Comparison of ENCODE assay signal across 16 mouse cellular contexts in genomic region chr15:79818325-79818724, GRCm38 (mm10). TPM values are rescaled to one million over a fixed set of nuclear protein-coding genes. Genes with fewer than 3 reads are reported as not detected.
A peak's percentile ranks its signal among the peaks of the same experiment; 100 is the strongest.
DNase-seq lines count a peak whose midpoint lies in the region; ATAC-seq and TF ChIP-seq lines count a peak whose summit lies in the region.
"Had no signal": no experiment of that assay in that cellular context is flagged by ENCODE, and none has a peak within 500 bp of the region (broad histone marks: within the 10 kb centered on the region; RNA-seq: fewer than 3 reads in every experiment).

No protein-coding gene starts in this region.

- in situ Hi-C loops in ES-E14 (cut with MboI; ENCODE audit: low sequenced_read_pairs in 2 of 2, unreplicated experiment in 2 of 2): no loop called here

- no peak overlapping the region for H3K9ac ChIP-seq in intestine, postnatal 0 days (ENCODE audit: low read depth, low read length)
- no peak overlapping the region for H3K9ac ChIP-seq in intestine, embryonic 15.5 days
- H3K9ac ChIP-seq in midbrain, postnatal 0 days (replicated peaks; ENCODE audit: low read length, poor library complexity, severe bottlenecking): no peak overlapping the region
- H3K9ac ChIP-seq in midbrain, embryonic 15.5 days: no peak overlapping the region
- H3K9ac ChIP-seq in ES-E14 (ENCODE audit: insufficient read depth, low read depth, low read length, poor library complexity, severe bottlenecking): no peak overlapping the region
- H3K9ac ChIP-seq: embryonic facial prominence, embryonic 13.5 days; forebrain, embryonic 15.5 days; heart, embryonic 15.5 days; hindbrain, embryonic 12.5 days; kidney, embryonic 15.5 days; limb, embryonic 12.5 days had no signal

- no peak for DNase-seq in midbrain, postnatal 0 days (ENCODE audit: low spot score)
- DNase-seq in ES-E14 (ENCODE audit: low read depth, low spot score): peak; percentile 50
- DNase-seq in splenic B cell, adult 2 months (ENCODE audit: low read depth, low spot score): peak; percentile 30
- no peak for DNase-seq in gastrocnemius, postnatal 36 days
- DNase-seq: adrenal gland, postnatal 14 days; gastrocnemius, postnatal 14 days; thymus, adult 18-20 months had no signal

- no peaks in the 10 kb centered on the region for H3K27me3 ChIP-seq in intestine, postnatal 0 days (replicated peaks; ENCODE audit: control insufficient read depth, insufficient read depth, low read length)
- H3K27me3 ChIP-seq in intestine, embryonic 15.5 days (replicated peaks): no peaks in the 10 kb centered on the region
- no peaks in the 10 kb centered on the region for H3K27me3 ChIP-seq in midbrain, postnatal 0 days (ENCODE audit: insufficient read depth, low read length)
- no peaks in the 10 kb centered on the region for H3K27me3 ChIP-seq in midbrain, embryonic 15.5 days (replicated peaks)
- H3K27me3 ChIP-seq in splenic B cell, adult 2 months (ENCODE audit: control insufficient read depth, insufficient read depth, low read length, poor library complexity, severe bottlenecking): no peaks in the 10 kb centered on the region
- H3K27me3 ChIP-seq: embryonic facial prominence, embryonic 13.5 days; forebrain, embryonic 15.5 days; hindbrain, embryonic 12.5 days; kidney, embryonic 15.5 days had no signal

- TF ChIP-seq CTCF in intestine, postnatal 0 days (IDR thresholded peaks at IDR 0.05; ENCODE audit: low read depth): peak; percentile 42
- peak; percentile 43 for TF ChIP-seq CTCF in midbrain, postnatal 0 days (IDR thresholded peaks at IDR 0.05)

- no peaks in the 10 kb centered on the region for H3K36me3 ChIP-seq in intestine, postnatal 0 days (ENCODE audit: control insufficient read depth, insufficient read depth)
- no peaks in the 10 kb centered on the region for H3K36me3 ChIP-seq in intestine, embryonic 15.5 days
- H3K36me3 ChIP-seq in midbrain, postnatal 0 days (ENCODE audit: insufficient read depth, low read length): peaks cover 8% of the 10 kb centered on the region
- peaks cover 4% of the 10 kb centered on the region; the same call in 1 of the 2 replicates for H3K36me3 ChIP-seq in midbrain, embryonic 15.5 days (replicated peaks)
- H3K36me3 ChIP-seq in ES-E14 (ENCODE audit: control insufficient read depth, insufficient read depth, low read length, poor library complexity, severe bottlenecking): peaks cover 13% of the 10 kb centered on the region; the same call in 1 of the 2 replicates
- no peaks in the 10 kb centered on the region for H3K36me3 ChIP-seq in splenic B cell, adult 2 months (ENCODE audit: control insufficient read depth, insufficient read depth, low read length, poor library complexity, severe bottlenecking)
- H3K36me3 ChIP-seq: forebrain, embryonic 15.5 days; heart, embryonic 15.5 days had no signal

- intact Hi-C loops in gastrocnemius, postnatal 36 days (cut with DNase I): no loop called here

- H3K9me3 ChIP-seq in intestine, postnatal 0 days (ENCODE audit: control insufficient read depth): no peaks in the 10 kb centered on the region
- no peaks in the 10 kb centered on the region for H3K9me3 ChIP-seq in intestine, embryonic 15.5 days
- H3K9me3 ChIP-seq in midbrain, postnatal 0 days (ENCODE audit: low read length): no peaks in the 10 kb centered on the region
- no peaks in the 10 kb centered on the region for H3K9me3 ChIP-seq in midbrain, embryonic 15.5 days
- H3K9me3 ChIP-seq in ES-E14 (ENCODE audit: control insufficient read depth, insufficient read depth, low read depth, low read length): no peaks in the 10 kb centered on the region
- H3K9me3 ChIP-seq: embryonic facial prominence, embryonic 13.5 days; forebrain, embryonic 15.5 days; heart, embryonic 15.5 days; hindbrain, embryonic 12.5 days; kidney, embryonic 15.5 days had no signal

- ATAC-seq in intestine, postnatal 0 days: no peak
- ATAC-seq in intestine, embryonic 15.5 days: no peak
- ATAC-seq in midbrain, postnatal 0 days (ENCODE audit: low FRiP score): no peak
- ATAC-seq in midbrain, embryonic 15.5 days (replicated peaks): no peak
- ATAC-seq: forebrain, embryonic 15.5 days had no signal

- H3K4me3 ChIP-seq in intestine, postnatal 0 days (ENCODE audit: low read depth, low read length): no peak overlapping the region
- no peak overlapping the region for H3K4me3 ChIP-seq in intestine, embryonic 15.5 days (replicated peaks)
- H3K4me3 ChIP-seq in midbrain, postnatal 0 days (ENCODE audit: low read depth, low read length): no peak overlapping the region
- H3K4me3 ChIP-seq in midbrain, embryonic 15.5 days: no peak overlapping the region
- no peak overlapping the region for H3K4me3 ChIP-seq in ES-E14 (ENCODE audit: insufficient read depth in 1 of 2, low read depth in 1 of 2, low read length in 2 of 2, poor library complexity in 1 of 2, severe bottlenecking in 1 of 2)
- H3K4me3 ChIP-seq: embryonic facial prominence, embryonic 13.5 days; forebrain, embryonic 15.5 days; heart, embryonic 15.5 days; hindbrain, embryonic 12.5 days; kidney, embryonic 15.5 days; limb, embryonic 12.5 days had no signal

- WGBS in intestine, postnatal 0 days: 86% methylated on average over 4 of the region's 4 CpGs
- 82% methylated on average over 4 of the region's 4 CpGs for WGBS in intestine, embryonic 15.5 days
- 91% methylated on average over 4 of the region's 4 CpGs for WGBS in midbrain, postnatal 0 days
- WGBS in midbrain, embryonic 15.5 days: 89% methylated on average over 4 of the region's 4 CpGs

- H3K4me1 ChIP-seq in intestine, postnatal 0 days (replicated peaks; ENCODE audit: control insufficient read depth, insufficient read depth, low read length): no peaks in the 10 kb centered on the region
- H3K4me1 ChIP-seq in intestine, embryonic 15.5 days (replicated peaks): 0 out of 2 replicates have a peak, but pooled peaks cover under 1% of the 10 kb centered on the region
- no peaks in the 10 kb centered on the region for H3K4me1 ChIP-seq in midbrain, postnatal 0 days (ENCODE audit: insufficient read depth, low read length)
- 0 out of 2 replicates have a peak, but pooled peaks cover 3% of the 10 kb centered on the region for H3K4me1 ChIP-seq in midbrain, embryonic 15.5 days
- no peaks in the 10 kb centered on the region; a peak in 1 of 4 replicates for H3K4me1 ChIP-seq in ES-E14 (ENCODE audit: control insufficient read depth in 2 of 2, insufficient read depth in 2 of 2, low read length in 2 of 2, poor library complexity in 1 of 2)

- no peak overlapping the region for H3K27ac ChIP-seq in intestine, postnatal 0 days (ENCODE audit: low read depth, low read length)
- no peak overlapping the region for H3K27ac ChIP-seq in intestine, embryonic 15.5 days
- H3K27ac ChIP-seq in midbrain, postnatal 0 days (ENCODE audit: low read depth, low read length): no peak overlapping the region
- no peak overlapping the region for H3K27ac ChIP-seq in midbrain, embryonic 15.5 days
- H3K27ac ChIP-seq in ES-E14 (ENCODE audit: insufficient read depth, low read depth, low read length, poor library complexity, severe bottlenecking): no peak overlapping the region
- H3K27ac ChIP-seq: embryonic facial prominence, embryonic 13.5 days; forebrain, embryonic 15.5 days; heart, embryonic 15.5 days; hindbrain, embryonic 12.5 days; kidney, embryonic 15.5 days; limb, embryonic 12.5 days had no signal

- no peak overlapping the region for H3K4me2 ChIP-seq in intestine, postnatal 0 days (replicated peaks; ENCODE audit: low read depth)
- no peak overlapping the region for H3K4me2 ChIP-seq in intestine, embryonic 15.5 days (replicated peaks)
- no peak overlapping the region for H3K4me2 ChIP-seq in midbrain, postnatal 0 days (ENCODE audit: low read depth, low read length, poor library complexity, severe bottlenecking)
- no peak overlapping the region for H3K4me2 ChIP-seq in midbrain, embryonic 15.5 days
- H3K4me2 ChIP-seq: embryonic facial prominence, embryonic 13.5 days; forebrain, embryonic 15.5 days; heart, embryonic 15.5 days; hindbrain, embryonic 12.5 days; kidney, embryonic 15.5 days; limb, embryonic 12.5 days had no signal

RNA-seq across cellular contexts. Expression of gene Nptxr, which starts 13.8 kb away (rescaled TPM):
- 1.2 and 1.6 TPM in 2 replicates for polyA plus RNA-seq in intestine, postnatal 0 days (2015; fragmentation: Nextera tagmentation; extraction: Ambion mirVana)
- 2.8 and 3.3 TPM in 2 replicates for polyA plus RNA-seq in intestine, embryonic 15.5 days (2015; fragmentation: Nextera tagmentation; extraction: Ambion mirVana)
- 254 and 288 TPM in 2 replicates for total RNA-seq in midbrain, postnatal 0 days (2014; rRNA removed)
- polyA plus RNA-seq in midbrain, postnatal 0 days (2015; fragmentation: Nextera tagmentation; extraction: Ambion mirVana): 84.2 and 97.8 TPM in 2 replicates
- 52.0 and 54.8 TPM in 2 replicates for polyA plus RNA-seq in midbrain, embryonic 15.5 days (2015; fragmentation: Nextera tagmentation; extraction: Ambion mirVana)
- 7.9 and 10.3 TPM in 2 replicates for total RNA-seq in ES-E14 (2012; rRNA removed)
- total RNA-seq in gastrocnemius, postnatal 36 days (2021): under 1 TPM; 0.66 to 0.72 TPM

RNA-seq across cellular contexts. Expression of gene Npcd, which starts 15.7 kb away (rescaled TPM):
- polyA plus RNA-seq in intestine, postnatal 0 days (2015; fragmentation: Nextera tagmentation; extraction: Ambion mirVana): 0.61 TPM in 1 of 2 replicates, not detected in the other
- 0.23 and 0.27 TPM in 2 replicates for polyA plus RNA-seq in intestine, embryonic 15.5 days (2015; fragmentation: Nextera tagmentation; extraction: Ambion mirVana)
- 8.2 and 12.1 TPM in 2 replicates for total RNA-seq in midbrain, postnatal 0 days (2014; rRNA removed)
- 3.2 and 4.6 TPM in 2 replicates for polyA plus RNA-seq in midbrain, postnatal 0 days (2015; fragmentation: Nextera tagmentation; extraction: Ambion mirVana)
- polyA plus RNA-seq in midbrain, embryonic 15.5 days (2015; fragmentation: Nextera tagmentation; extraction: Ambion mirVana): 0.42 and 0.98 TPM in 2 replicates
- 3.4 and 9.3 TPM in 2 replicates for total RNA-seq in ES-E14 (2012; rRNA removed)
- total RNA-seq in gastrocnemius, postnatal 36 days (2021): under 1 TPM in 1 of 2 experiments, not detected in 1; 0.26 TPM
- polyA plus RNA-seq: heart, embryonic 15.5 days; kidney, embryonic 15.5 days; limb, embryonic 12.5 days had no signal

RNA-seq across cellular contexts. Expression of gene Cbx6, which starts 16.2 kb away (rescaled TPM):
- polyA plus RNA-seq in intestine, postnatal 0 days (2015; fragmentation: Nextera tagmentation; extraction: Ambion mirVana): 13.8 and 15.7 TPM in 2 replicates
- polyA plus RNA-seq in intestine, embryonic 15.5 days (2015; fragmentation: Nextera tagmentation; extraction: Ambion mirVana): 39.1 and 39.7 TPM in 2 replicates
- 109 and 118 TPM in 2 replicates for total RNA-seq in midbrain, postnatal 0 days (2014; rRNA removed)
- 65.0 and 70.6 TPM in 2 replicates for polyA plus RNA-seq in midbrain, postnatal 0 days (2015; fragmentation: Nextera tagmentation; extraction: Ambion mirVana)
- 70.6 and 75.7 TPM in 2 replicates for polyA plus RNA-seq in midbrain, embryonic 15.5 days (2015; fragmentation: Nextera tagmentation; extraction: Ambion mirVana)
- 28.2 and 30.1 TPM in 2 replicates for total RNA-seq in ES-E14 (2012; rRNA removed)
- total RNA-seq in gastrocnemius, postnatal 36 days (2021): 10 to 100 TPM; 10.4 to 12.7 TPM

RNA-seq across cellular contexts. Expression of gene Dnal4, which starts 40.7 kb away (rescaled TPM):
- 19.5 and 20.1 TPM in 2 replicates for polyA plus RNA-seq in intestine, postnatal 0 days (2015; fragmentation: Nextera tagmentation; extraction: Ambion mirVana)
- 42.6 and 44.5 TPM in 2 replicates for polyA plus RNA-seq in intestine, embryonic 15.5 days (2015; fragmentation: Nextera tagmentation; extraction: Ambion mirVana)
- total RNA-seq in midbrain, postnatal 0 days (2014; rRNA removed): 40.8 and 44.0 TPM in 2 replicates
- polyA plus RNA-seq in midbrain, postnatal 0 days (2015; fragmentation: Nextera tagmentation; extraction: Ambion mirVana): 55.9 and 59.7 TPM in 2 replicates
- 80.6 and 81.1 TPM in 2 replicates for polyA plus RNA-seq in midbrain, embryonic 15.5 days (2015; fragmentation: Nextera tagmentation; extraction: Ambion mirVana)
- total RNA-seq in ES-E14 (2012; rRNA removed): 16.5 and 23.5 TPM in 2 replicates
- 1 to 10 TPM; 4.9 to 6.0 TPM for total RNA-seq in gastrocnemius, postnatal 36 days (2021)

Comparison
In these comparisons a context has a peak if more than half of its experiments do, and no peak if none do; other contexts are left out.
1. DNase-seq: peak in ES-E14 (single experiment) and splenic B cell, adult 2 months (single experiment); none in midbrain, postnatal 0 days (single experiment) and gastrocnemius, postnatal 36 days (0 of 2).
2. RNA of gene Nptxr, which starts 13.8 kb away (polyA plus RNA-seq): 84.2 to 97.8 TPM in midbrain, postnatal 0 days and 52.0 to 54.8 TPM in midbrain, embryonic 15.5 days; 2.8 to 3.3 TPM in intestine, embryonic 15.5 days and 1.2 to 1.6 TPM in intestine, postnatal 0 days; every median in the first group is over 10 times any median in the second.